Mouse (Mus musculus) B cell, adult 67 days (primary cell): Measurements from ENCODE around the gene Gm26602. TPM values are rescaled to one million over a fixed set of nuclear protein-coding genes. Genes with fewer than 3 reads are reported as not detected.

Experiments used
- total RNA-seq, 2 experiments: library from RNA; stranded (reverse); gene quantifications; 4 replicates each; pipeline ENCODE4 v1.2.4; 2023

Gene Gm26602
- not detected for total RNA-seq

DNA sequence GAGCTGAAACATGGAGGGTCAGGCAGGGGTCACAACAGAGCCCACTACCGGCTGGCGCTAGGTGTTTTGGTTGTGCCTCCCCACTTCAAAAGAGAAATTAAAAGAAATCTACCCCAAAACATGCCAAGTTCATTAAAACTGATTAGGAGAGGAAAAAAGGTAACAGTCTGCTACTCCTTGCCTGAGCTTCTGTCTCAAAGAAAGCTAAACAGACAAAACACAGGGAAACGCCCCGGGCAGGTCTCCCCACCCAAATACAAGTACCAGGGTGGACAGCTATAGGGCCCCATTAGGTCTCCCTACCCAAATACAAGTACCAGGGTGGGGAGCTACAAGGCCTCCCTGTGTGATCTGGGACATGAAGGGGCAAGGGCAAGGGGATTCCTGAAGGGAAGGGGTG, at the start of gene Gm26602:
TSS of gene Gm26602 (plus strand) at position 301 of the 400 bp plus-strand sequence.

DNA sequence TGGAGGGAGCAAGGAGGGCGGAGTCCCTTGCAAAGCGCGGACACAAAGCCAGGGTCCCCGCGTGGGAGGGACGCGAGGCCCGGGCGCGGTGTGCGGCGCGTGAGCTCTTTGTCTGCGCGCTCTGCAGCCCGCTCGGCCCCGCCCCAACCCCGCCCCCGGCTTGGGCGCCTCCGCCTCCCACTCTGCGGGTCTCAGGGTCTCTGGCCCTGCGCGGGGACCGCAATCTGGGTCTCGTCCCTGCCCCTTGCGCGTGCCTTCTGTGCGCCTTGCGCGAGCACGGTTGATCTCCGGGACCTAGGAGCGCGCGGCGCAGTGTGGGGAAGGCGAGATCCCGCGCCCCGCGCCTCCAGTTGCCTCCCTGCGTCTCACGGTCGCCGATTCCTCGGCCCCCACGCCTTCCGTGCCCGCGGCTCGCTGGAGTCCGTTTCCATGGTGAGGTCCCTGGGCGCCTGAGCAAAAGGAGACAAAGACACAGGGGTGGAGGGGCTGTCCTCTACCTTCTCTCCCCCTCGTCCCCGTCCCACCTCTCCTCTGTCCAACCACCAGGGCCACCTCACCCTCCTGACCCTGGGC, 36.3 kb upstream of the Gm26602 start, which contains the start of the genes Prtn3 and Plppr3:
TSS of gene Prtn3 (plus strand) at position 187 of the 573 bp plus-strand sequence.
TSS of gene Plppr3 (minus strand) at position 345 of the 573 bp plus-strand sequence.

DNA sequence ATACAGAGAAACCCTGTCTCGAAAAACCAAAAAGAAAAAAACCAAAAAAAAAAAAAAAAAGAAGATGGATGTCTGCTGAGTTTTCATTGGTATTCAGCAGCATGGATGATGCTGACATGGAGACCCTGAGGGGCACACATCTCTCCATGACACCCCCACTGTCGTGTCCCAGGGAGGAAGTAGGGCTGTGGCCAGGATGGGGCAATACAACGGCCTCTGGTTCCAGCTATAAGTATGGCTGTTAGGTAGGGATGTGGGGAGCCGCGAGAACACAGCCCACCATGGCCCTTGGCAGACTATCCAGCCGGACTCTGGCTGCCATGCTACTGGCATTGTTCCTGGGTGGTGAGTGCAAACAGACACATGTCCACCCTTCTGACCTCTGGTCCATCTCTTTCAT, 24.6 kb upstream of the Gm26602 start, which contains the start of gene Elane:
TSS of gene Elane (plus strand) at position 194 of the 400 bp plus-strand sequence.

DNA sequence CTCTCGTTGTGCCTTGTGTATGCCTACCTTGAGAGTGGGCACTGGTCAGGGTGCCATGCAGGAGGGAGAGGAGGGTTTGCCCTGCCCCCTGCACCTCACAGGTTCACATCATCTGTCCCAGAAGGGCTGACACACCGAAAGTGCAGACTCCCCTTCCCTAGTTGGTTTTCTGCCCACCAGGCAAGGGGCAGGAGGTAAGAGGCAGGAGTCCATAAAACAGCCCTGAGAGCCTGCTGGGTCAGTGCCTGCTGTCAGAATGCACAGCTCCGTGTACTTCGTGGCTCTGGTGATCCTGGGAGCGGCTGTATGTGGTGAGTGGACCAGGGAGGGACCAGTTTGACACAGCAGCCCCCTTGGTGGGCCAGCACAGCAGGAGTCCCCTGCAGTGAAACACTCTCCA, 20.0 kb upstream of the Gm26602 start, which contains the start of gene Cfd:
TSS of gene Cfd (plus strand) at position 184 of the 400 bp plus-strand sequence.

DNA sequence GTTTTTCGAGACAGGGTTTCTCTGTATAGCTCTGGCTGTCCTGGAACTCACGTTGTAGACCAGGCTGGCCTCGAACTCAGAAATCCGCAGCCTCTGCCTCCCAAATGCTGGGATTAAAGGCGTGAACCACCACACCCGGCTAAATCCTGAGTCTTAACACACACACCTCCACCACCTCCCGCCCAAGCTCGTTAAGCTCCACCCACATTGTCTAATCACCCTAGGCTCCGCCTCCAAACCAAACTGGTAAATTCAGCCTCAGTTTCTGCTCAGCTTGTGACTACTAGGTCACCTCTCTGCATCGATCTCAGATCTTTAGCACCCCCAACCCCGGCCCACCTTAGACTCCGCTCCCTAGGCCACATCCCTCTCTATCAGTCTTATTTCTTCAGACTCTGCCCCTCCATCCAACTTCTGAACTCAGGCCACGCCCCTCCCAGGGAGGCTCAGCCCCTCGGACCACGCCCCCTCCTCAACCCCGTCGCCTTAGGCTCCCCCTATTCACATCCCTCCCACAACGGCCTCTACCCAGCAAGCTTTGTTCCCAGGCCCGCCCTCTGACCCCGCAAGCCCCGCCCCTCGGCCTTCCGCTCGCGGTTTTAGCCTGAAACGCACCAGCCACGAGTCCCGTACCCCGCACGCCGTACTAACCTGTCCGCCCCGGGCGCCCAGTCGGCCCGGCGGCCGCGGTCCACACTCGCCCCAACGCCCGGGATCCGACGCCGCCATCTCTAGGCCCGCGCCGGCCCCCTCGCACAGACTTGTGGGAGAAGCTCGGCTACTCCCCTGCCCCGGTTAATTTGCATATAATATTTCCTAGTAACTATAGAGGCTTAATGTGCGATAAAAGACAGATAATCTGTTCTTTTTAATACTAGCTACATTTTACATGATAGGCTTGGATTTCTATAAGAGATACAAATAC, 2.2 kb upstream of the Gm26602 start, which contains the start of gene Med16:
TSS of gene Med16 (minus strand) at position 757 of the 925 bp plus-strand sequence.

DNA sequence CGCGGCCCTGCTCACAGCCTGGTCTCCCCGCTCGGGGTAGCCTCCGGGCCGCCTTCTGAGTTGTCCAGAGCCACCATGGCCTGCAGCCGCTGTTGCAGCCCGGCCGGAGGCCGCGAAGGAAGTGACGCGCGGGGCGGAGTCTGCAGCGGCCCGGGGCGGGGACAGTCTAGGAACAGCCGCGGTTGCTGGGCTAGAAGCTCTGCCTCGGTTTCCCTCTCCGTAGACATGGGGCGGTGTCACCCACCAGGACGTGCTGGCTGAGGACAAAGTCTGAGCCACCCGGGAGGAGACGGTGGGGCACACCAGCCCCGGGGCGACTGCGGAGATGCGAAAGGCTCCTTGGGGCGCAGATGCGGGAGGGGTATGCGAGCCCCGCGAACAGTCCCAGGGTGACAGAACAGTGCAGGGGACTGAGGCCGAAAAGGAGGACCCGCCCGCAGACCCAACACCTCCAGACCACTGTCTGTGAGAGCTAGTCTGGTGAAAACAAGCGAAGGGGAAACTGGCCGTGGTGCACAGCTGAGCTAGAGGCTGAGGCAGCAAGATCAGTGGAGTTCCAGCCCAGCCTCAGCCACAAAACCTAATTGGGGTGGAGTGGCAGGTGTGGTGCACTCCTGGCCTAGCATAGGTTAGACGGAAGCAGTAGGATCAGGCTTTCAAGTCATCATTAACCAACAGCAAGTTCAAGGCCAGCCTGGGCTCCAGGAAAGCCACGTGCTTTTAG, 6.3 kb downstream of the Gm26602 start, which contains the start of gene Kiss1r:
TSS of gene Kiss1r (plus strand) at position 164 of the 724 bp plus-strand sequence.

DNA sequence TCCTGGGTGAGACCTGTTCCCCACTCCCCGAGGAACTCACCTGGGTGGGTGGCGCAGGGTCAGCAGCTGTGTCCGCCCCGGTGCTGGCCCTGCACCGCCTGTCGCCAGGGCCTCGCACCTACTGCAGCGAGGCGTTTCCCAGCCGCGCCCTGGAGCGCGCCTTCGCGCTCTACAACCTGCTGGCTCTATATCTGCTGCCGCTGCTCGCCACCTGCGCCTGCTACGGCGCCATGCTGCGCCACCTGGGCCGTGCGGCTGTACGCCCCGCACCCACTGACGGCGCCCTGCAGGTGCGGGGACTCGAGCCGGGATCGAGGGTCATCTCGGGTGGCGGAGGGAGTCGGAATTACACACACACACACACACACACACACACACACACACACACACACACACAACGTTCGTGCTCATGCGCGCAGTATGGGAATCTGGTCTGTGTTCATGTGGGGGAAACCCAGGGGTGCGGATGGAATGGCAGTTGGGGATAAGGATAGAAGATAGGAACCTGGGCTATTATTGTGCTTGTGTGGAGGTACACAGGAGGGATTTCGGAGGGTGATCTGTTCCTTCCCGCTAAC, 10.4 kb downstream of the Gm26602 start, which contains the start of gene R3hdm4:
TSS of gene R3hdm4 (minus strand) at position 251 of the 578 bp plus-strand sequence.

DNA sequence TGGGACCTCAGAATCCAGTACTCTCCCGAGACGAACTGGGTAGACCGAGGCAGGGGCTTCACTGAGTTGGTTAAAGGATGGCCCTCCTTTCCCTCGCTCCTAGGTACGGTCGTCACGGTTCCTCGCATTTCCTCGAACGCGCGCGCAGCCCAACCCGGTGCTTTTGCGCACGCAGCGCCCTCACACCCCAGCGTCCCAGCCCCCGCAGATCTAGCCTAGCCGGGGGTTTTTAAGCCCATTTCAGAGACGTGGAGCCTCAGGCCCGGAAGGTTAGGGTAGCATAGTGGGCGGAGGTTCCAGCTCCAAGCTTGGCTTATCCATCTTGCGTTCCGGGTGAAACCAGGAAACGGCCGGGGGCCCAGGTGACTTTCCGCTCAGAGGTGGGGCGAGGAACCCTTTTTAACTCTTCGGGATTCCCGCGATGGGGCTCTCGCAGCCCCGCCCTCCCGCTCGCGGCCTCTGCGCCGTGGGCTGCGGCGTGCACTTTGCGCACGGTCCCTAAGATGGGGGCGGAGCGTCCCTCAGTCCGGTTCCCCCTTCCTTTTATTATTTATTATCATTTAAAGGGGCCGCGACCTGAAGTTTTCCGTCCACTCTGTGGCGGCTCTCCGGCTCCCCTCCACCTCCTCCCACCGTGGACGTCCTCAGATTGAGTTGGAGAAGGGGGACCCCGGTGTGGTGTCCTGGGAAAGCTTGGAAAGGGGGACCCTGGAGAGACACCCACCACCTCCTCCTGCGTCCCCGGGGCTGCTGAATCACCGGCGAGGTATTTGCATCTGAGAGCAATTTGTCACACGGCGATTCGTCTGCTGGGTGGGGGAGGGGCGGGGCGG, 16.1 kb downstream of the Gm26602 start, which contains the start of gene Arid3a:
TSS of gene Arid3a (plus strand) at position 553 of the 833 bp plus-strand sequence.

DNA sequence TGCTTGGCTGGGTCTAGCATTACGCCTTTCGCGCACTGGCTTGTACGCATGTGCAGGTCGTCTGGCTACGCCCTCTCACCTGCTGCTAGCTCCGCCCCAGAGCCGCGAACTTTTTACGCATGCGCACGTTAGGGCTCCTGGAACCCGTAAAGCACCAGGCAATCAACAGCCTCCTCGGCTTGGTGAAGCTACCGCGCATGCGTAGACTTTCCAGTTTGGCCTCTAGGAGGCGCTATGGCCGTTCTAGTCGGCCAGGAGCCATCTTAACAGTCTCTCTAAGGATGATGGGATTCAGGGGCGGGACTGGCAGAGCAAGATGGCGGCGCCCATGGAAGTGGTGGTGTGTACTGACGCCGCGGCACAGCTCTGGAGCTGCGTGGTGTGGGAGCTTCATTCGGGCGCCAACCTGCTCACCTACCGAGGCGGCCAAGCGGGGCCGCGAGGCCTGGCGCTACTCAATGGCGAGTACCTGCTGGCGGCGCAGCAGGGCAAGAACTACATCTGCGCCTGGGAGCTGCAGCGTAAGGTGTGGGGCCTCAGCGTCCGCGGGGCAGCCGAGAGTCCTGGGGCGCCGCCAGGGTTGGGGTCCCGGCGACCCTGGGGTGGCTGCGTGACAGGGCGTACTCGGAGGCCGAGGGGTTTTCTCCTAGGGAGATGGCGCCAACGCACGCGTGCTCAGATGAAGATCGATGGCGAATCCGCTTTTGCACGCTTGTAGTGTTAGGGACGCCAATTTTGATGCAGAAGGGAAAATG, 49.4 kb downstream of the Gm26602 start, which contains the start of gene Wdr18:
TSS of gene Wdr18 (plus strand) at position 306 of the 755 bp plus-strand sequence.

Other genes starting within 250 kb of the Gm26602 start
- gene Madcam1, start 246.3 kb upstream of the Gm26602 start, total RNA-seq, result not detected
- 10 to 100 TPM; 18.5 to 20.8 TPM for gene Tpgs1, start 241.5 kb upstream of the Gm26602 start, total RNA-seq
- gene Cdc34, start 228.7 kb upstream of the Gm26602 start, total RNA-seq, result 10 to 100 TPM; 63.2 to 75.0 TPM
- gene Gzmm, start 221.8 kb upstream of the Gm26602 start, total RNA-seq, result 1 to 10 TPM; 1.6 to 1.9 TPM
- gene Bsg, start 206.4 kb upstream of the Gm26602 start, total RNA-seq, result 100 to 1,000 TPM; 103 to 111 TPM
- under 1 TPM; 0.18 to 0.35 TPM for gene Hcn2, start 194.2 kb upstream of the Gm26602 start, total RNA-seq
- 10 to 100 TPM; 64.8 to 74.2 TPM for gene Polrmt, start 164.3 kb upstream of the Gm26602 start, total RNA-seq
- not detected for gene Fgf22, start 155.8 kb upstream of the Gm26602 start, total RNA-seq
- 10 to 100 TPM; 56.5 to 58.6 TPM for gene Rnf126, start 143.9 kb upstream of the Gm26602 start, total RNA-seq
- gene Fstl3, start 133.6 kb upstream of the Gm26602 start, total RNA-seq, result 1 to 10 TPM; 1.8 to 2.0 TPM
- gene Prss57, start 119.9 kb upstream of the Gm26602 start, total RNA-seq, result not detected
- gene Palm, start 117.3 kb upstream of the Gm26602 start, total RNA-seq, result 1 to 10 TPM; 4.9 to 5.1 TPM
- under 1 TPM in 1 of 2 experiments, not detected in 1; 0.23 TPM for gene Misp, start 89.9 kb upstream of the Gm26602 start, total RNA-seq
- gene Ptbp1, start 56.4 kb upstream of the Gm26602 start, total RNA-seq, result 100 to 1,000 TPM; 437 to 440 TPM
- not detected for gene Prtn3, start 36.4 kb upstream of the Gm26602 start, total RNA-seq
- gene Plppr3, start 36.2 kb upstream of the Gm26602 start, total RNA-seq, result under 1 TPM; 0.47 to 0.70 TPM
- gene Elane, start 24.6 kb upstream of the Gm26602 start, total RNA-seq, result not detected
- not detected for gene Cfd, start 20.0 kb upstream of the Gm26602 start, total RNA-seq
- gene Med16, start 1.9 kb upstream of the Gm26602 start, total RNA-seq, result 10 to 100 TPM; 73.7 to 75.0 TPM
- under 1 TPM; 0.50 to 0.93 TPM for gene Kiss1r, start 6.1 kb downstream of the Gm26602 start, total RNA-seq
- 10 to 100 TPM; 94.6 to 97.9 TPM for gene R3hdm4, start 10.4 kb downstream of the Gm26602 start, total RNA-seq
- gene Arid3a, start 16.2 kb downstream of the Gm26602 start, total RNA-seq, result 10 to 100 TPM; 40.0 to 49.7 TPM
- gene Wdr18, start 49.3 kb downstream of the Gm26602 start, total RNA-seq, result 10 to 100 TPM; 44.5 to 55.3 TPM
- gene Grin3b, start 59.9 kb downstream of the Gm26602 start, total RNA-seq, result under 1 TPM in 1 of 2 experiments, not detected in 1; 0.24 TPM
- 100 to 1,000 TPM; 156 to 169 TPM for gene Tmem259, start 73.5 kb downstream of the Gm26602 start, total RNA-seq
- 100 to 1,000 TPM; 339 to 353 TPM for gene Cnn2, start 77.7 kb downstream of the Gm26602 start, total RNA-seq
- 10 to 100 TPM; 57.1 to 61.6 TPM for gene Abca7, start 85.6 kb downstream of the Gm26602 start, total RNA-seq
- 100 to 1,000 TPM; 538 to 550 TPM for gene Arhgap45, start 105.8 kb downstream of the Gm26602 start, total RNA-seq
- gene Polr2e, start 128.9 kb downstream of the Gm26602 start, total RNA-seq, result 100 to 1,000 TPM in 1 of 2 experiments, 10 to 100 TPM in 1; 91.9 to 101 TPM
- gene Gpx4, start 136.3 kb downstream of the Gm26602 start, total RNA-seq, result 100 to 1,000 TPM; 124 to 133 TPM
- 100 to 1,000 TPM; 118 to 128 TPM for gene Sbno2, start 194.7 kb downstream of the Gm26602 start, total RNA-seq
- gene Stk11, start 204.9 kb downstream of the Gm26602 start, total RNA-seq, result 100 to 1,000 TPM; 178 to 181 TPM
- gene Atp5d, start 227.8 kb downstream of the Gm26602 start, total RNA-seq, result 100 to 1,000 TPM; 171 to 178 TPM
- 1 to 10 TPM; 4.6 to 4.9 TPM for gene Cbarp, start 230.0 kb downstream of the Gm26602 start, total RNA-seq
- 100 to 1,000 TPM; 153 to 162 TPM for gene Midn, start 237.4 kb downstream of the Gm26602 start, total RNA-seq